Mouse (Mus musculus) C2C12 (cell line): ENCODE results near the gene Slc12a1. TPM values are rescaled to one million over a fixed set of nuclear protein-coding genes. Genes with fewer than 3 reads are reported as not detected.
A peak's percentile ranks its signal among the peaks of the same experiment; 100 is the strongest.

ENCODE experiments used
- H3K27me3 ChIP-seq: one replicate; pipeline ENCODE4 v1.6.1; 2011; ENCODE audit not compliant: control insufficient read depth, insufficient read depth, insufficient read length
- H3K36me3 ChIP-seq: one replicate; pipeline ENCODE4 v1.6.1; 2011; ENCODE audit not compliant: control insufficient read depth, insufficient read depth
- H3K4me3 ChIP-seq: one replicate; pipeline ENCODE4 v1.5.1; 2011; ENCODE audit warnings: mild to moderate bottlenecking, control low read depth; ENCODE audit not compliant: poor library complexity, insufficient read depth, severe bottlenecking
- H3K79me2 ChIP-seq: one replicate; pipeline ENCODE4 v1.6.1; 2011; ENCODE audit not compliant: control insufficient read depth, insufficient read depth
- H3K79me3 ChIP-seq: one replicate; pipeline ENCODE4 v1.6.1; 2011; ENCODE audit warnings: low read depth, control low read depth
- H3ac ChIP-seq: one replicate; pipeline ENCODE3; 2011; ENCODE audit warnings: low read depth; ENCODE audit not compliant: control insufficient read depth, insufficient read length
- CEBPB ChIP-seq: IDR thresholded peaks from one replicate; pipeline ENCODE4 v1.6.1; 2011; ENCODE audit warnings: low read depth, mild to moderate bottlenecking, control low read depth, moderate library complexity
- CTCF ChIP-seq: IDR thresholded peaks from one replicate; pipeline ENCODE4 v1.5.1; 2011; ENCODE audit not compliant: control insufficient read depth, insufficient read depth, insufficient read length
- FOSL1 ChIP-seq: IDR thresholded peaks from one replicate; pipeline ENCODE4 v1.8.0; 2011; ENCODE audit warnings: mild to moderate bottlenecking, low read length; ENCODE audit not compliant: poor library complexity, insufficient read depth, severe bottlenecking
- MAX ChIP-seq: IDR thresholded peaks from one replicate; pipeline ENCODE4 v1.6.1; 2011; ENCODE audit warnings: mild to moderate bottlenecking, control low read depth
- MYOD1 ChIP-seq: IDR thresholded peaks from one replicate; pipeline ENCODE4 v1.6.1; 2011; ENCODE audit warnings: low read depth; ENCODE audit not compliant: control insufficient read depth, insufficient read length
- MYOG ChIP-seq: IDR thresholded peaks from one replicate; pipeline ENCODE4 v1.6.1; 2011; ENCODE audit not compliant: control insufficient read depth, insufficient read length; ENCODE audit errors: extremely low read depth
- USF1 ChIP-seq: IDR thresholded peaks from one replicate; pipeline ENCODE4 v1.6.1; 2011; ENCODE audit warnings: low read depth, mild to moderate bottlenecking, control low read depth, moderate library complexity
- polyA plus RNA-seq: library from polyadenylated mRNA; unstranded; fragments of >200 nt; fragmentation: generic; extraction: Trizol; gene quantifications from one replicate; pipeline ENCODE4 v1.2.1, GENCODE M21; 2012; ENCODE audit warnings: missing spikeins

The Slc12a1 gene
- polyA plus RNA-seq, 1 experiment = not detected

DNA sequence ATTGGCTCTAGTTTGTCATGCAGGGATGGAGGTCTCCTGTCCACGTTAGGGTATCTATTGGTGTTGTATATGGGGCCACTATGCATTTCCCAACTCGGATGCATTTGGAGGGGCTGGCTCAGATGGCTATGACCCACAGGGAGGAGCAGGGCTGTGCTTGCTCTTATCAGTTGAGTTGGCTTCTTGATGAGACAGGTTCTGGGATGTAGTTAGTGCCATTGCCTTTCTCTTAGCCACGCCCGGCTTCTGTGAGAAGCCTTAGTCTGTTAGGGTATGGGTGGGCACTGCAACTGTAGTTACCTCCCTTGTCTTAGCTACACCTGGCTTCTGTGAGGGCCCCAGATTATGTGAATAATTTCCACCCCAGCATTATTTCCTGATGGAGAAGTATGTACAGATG is 79.9 kb downstream of the Slc12a1 start:
- H3ac ChIP-seq = no peak overlapping the region
- H3K36me3 ChIP-seq = no peaks in the 10 kb centered on the region
- H3K79me3 ChIP-seq = no peaks in the 10 kb centered on the region
- TF ChIP-seq CTCF (no peak), MAX (no peak), FOSL1 (no peak), MYOG (no peak), USF1 (no peak), MYOD1 (no peak), CEBPB (no peak)
- no peaks in the 10 kb centered on the region for H3K79me2 ChIP-seq
- H3K27me3 ChIP-seq = no peaks in the 10 kb centered on the region
- no peak overlapping the region for H3K4me3 ChIP-seq

DNA sequence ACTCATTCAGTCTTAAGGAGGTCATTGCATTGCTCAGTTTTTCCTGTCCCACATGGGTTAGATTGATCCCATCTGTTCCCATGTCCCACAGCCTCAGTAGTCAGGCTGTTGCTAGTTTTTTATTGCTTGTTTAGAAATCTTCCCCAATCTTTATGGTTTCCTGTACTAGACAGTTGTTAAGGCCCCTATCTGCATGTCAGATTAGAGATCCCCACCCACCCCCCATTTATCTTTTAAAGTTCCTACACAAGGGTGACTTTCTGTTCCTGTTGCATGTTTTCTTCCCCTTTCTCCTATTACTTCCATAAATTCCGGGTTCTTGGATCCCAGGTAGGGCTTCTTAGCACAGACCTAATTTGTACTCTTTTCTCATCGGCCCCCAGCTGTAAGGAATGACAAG is 81.2 kb downstream of the Slc12a1 start:
- no peak overlapping the region for H3ac ChIP-seq
- no peak overlapping the region for H3K4me3 ChIP-seq
- no peaks in the 10 kb centered on the region for H3K36me3 ChIP-seq
- TF ChIP-seq FOSL1 (no peak), MYOD1 (no peak), CTCF (no peak), MAX (no peak)
- H3K27me3 ChIP-seq = no peaks in the 10 kb centered on the region
- H3K79me3 ChIP-seq = no peaks in the 10 kb centered on the region
- H3K79me2 ChIP-seq = no peaks in the 10 kb centered on the region

DNA sequence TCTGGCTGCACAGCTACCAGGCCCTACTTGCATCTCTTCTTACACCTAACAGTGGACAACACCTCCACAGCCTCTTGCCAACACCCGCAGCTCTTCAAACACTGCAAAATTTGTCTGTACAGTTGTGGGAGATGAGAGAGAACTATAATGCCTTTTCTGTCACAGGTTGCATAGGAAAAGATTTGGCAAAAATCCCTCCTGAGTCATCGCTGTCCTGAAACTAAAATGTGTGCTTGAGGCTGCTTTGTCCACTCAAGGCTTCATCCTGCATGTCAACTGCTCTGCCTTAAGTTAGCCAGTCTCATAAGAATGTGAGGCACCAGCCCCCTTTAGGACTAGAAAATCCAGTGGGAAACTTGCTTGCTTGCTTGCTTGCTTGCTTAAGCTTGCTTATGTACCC is 81.7 kb downstream of the Slc12a1 start:
- no peaks in the 10 kb centered on the region for H3K79me3 ChIP-seq
- H3K36me3 ChIP-seq = no peaks in the 10 kb centered on the region
- H3K79me2 ChIP-seq = no peaks in the 10 kb centered on the region
- no peaks in the 10 kb centered on the region for H3K27me3 ChIP-seq
- H3ac ChIP-seq = no peak overlapping the region
- TF ChIP-seq MYOG = no peak
- TF ChIP-seq CEBPB = no peak
- no peak overlapping the region for H3K4me3 ChIP-seq

DNA sequence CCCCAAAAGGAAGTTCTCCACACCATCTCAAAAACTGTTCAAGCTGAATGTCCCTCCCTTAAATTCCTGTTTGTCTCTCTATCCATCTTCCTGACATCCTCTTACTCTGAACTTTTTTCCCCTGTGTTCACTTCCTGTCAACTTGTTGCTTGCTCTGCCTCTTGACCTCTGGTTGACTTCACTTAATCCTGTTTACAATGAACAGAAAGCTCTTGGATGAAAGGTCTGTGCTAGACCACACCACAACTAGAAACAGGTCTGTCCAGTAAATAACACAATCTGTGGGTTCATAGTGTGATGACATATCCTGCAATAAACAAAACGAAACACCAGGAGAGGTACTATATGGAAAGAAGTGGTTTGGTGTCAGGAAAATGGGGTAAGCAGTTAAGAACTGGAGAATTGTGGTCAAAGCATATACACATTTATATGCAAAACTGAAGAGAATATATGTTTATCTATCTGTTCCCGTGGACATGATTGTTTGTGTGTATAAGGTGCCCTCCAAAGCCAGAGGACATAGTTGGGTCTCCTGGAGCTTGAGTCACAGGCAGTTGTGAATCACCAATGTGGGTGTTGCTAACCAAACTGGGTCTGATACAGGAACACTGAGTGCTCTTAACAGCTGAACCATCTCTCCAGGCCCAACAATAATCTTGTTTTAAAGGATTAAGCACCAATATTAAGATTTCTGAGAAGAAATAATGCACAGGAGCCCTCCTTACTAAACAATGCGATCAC is 93.4 kb downstream of the Slc12a1 start:
- no peak overlapping the region for H3ac ChIP-seq
- peaks cover 38% of the 10 kb centered on the region for H3K79me2 ChIP-seq
- H3K4me3 ChIP-seq = no peak overlapping the region
- TF ChIP-seq CEBPB (peak; percentile 33), MYOD1 (peak; percentile 35), MYOG (no peak)
- no peaks in the 10 kb centered on the region for H3K27me3 ChIP-seq
- peaks cover 20% of the 10 kb centered on the region for H3K36me3 ChIP-seq
- H3K79me3 ChIP-seq = peaks cover 29% of the 10 kb centered on the region

DNA sequence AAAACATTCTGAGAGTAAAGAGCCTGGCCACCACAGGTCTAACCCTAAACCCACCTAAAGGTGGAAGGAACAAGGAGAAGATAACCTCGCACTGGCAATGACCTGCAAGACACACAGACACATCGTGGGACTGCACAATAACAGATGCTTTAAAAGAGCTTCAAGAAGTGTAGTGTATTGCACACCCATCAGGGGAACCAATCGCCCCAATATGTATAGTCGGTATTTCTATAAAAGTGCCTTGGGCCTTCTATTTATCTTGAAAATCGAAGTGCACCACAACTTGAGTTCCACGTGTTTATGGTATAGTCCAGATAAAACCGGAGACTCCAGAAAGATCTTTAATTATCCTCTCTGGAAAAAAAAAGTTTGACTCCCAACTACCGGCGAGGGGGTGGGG is 94.4 kb downstream of the Slc12a1 start:
- Histone ChIP-seq H3ac (peak overlapping the region; percentile 26), H3K79me2 (peaks cover 48% of the 10 kb centered on the region), H3K79me3 (peaks cover 38% of the 10 kb centered on the region), H3K27me3 (no peaks in the 10 kb centered on the region), H3K4me3 (peak overlapping the region; percentile 78), H3K36me3 (peaks cover 27% of the 10 kb centered on the region)
- TF ChIP-seq MAX (no peak), CTCF (no peak), FOSL1 (no peak), MYOG (no peak), USF1 (no peak), MYOD1 (no peak), CEBPB (no peak)

DNA sequence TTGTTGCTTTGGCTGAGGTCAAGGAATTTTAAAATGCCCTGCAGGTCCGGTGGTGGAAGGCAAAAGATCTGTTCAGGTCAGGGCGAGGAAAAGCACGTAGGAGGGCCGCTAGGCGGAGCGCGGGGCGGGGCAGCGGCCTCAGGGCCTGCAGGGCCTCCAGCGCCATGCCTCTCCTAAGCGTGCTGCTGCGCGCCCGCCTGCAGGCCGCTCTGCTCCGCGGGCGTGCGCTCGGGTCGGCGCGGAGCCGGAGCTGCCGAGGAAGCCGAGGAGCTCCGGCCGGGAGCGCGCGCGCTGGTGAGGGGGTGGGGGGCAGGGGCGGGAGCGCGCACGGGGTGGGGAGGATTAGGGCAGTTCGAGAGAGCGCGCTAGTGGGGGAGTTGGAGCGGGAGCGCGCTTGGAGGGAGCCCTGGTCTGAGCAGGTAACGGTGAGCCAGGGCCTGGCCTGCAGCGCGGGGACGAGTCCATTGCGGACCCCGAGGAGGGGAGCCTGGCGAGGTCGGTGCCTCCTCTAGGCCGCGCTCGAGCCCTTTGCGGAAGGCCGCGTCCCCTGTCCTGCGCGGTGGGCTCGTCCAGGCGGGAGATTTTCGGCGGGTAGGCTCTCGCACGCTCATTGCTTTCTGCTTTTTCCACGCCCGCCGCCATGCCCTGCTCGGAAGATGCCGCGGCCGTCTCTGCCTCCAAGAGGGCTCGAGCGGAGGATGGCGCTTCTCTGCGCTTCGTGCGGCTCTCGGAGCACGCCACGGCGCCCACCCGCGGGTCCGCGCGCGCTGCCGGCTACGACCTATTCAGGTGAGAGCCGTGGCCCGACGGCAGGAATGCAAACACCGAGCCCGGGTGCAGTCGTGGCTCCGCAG is 95.0 kb downstream of the Slc12a1 start, which contains the start of gene Dut:
Gene Dut (plus strand): TSS at position 83 of the 854 bp plus-strand sequence.
- peak; percentile 93 for TF ChIP-seq MAX
- no peak for TF ChIP-seq CEBPB
- Histone ChIP-seq H3ac (peak within 1 kb of the TSS; percentile 67), H3K79me3 (peaks cover 44% of the 10 kb centered on the region), H3K27me3 (no peaks in the 10 kb centered on the region), H3K79me2 (peaks cover 54% of the 10 kb centered on the region), H3K36me3 (peaks cover 34% of the 10 kb centered on the region), H3K4me3 (peak within 1 kb of the TSS; percentile 78)
